Mouse (Mus musculus): ENCODE measurements around the gene Grb7.

The Grb7 gene

DNA sequence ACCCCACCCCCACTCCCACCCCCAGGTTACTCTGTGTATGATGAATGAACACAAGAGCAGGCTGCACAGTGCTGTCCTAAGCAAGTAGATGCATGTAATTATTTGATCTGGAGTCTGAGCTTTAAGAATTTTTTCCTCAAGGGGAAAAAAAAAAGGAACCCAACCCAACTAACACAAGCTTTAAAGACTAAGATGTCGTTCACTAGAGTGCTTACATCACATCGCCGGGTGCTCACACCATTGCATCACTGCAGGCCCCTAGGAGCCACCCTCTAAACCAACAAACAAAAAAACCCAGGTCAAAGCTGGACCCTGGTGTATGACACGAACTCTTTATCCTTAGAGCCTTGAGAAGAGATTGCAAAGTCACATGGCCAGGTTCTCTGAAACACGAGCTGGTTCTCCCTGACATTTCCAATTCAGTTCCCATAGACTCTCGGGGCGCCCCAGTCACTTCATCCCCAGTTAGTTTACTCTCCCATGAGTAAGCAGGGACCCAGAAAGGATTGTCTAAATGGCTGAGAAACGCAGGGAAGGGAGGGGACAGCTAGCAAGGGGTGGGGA, 27.8 kb downstream of the Grb7 start:
- no peak for DNase-seq

- DNase-seq = no peak
Measured at GRCm38 (mm10) chr11:98474967-98475366, 28.8 kb downstream of the Grb7 start.

DNA sequence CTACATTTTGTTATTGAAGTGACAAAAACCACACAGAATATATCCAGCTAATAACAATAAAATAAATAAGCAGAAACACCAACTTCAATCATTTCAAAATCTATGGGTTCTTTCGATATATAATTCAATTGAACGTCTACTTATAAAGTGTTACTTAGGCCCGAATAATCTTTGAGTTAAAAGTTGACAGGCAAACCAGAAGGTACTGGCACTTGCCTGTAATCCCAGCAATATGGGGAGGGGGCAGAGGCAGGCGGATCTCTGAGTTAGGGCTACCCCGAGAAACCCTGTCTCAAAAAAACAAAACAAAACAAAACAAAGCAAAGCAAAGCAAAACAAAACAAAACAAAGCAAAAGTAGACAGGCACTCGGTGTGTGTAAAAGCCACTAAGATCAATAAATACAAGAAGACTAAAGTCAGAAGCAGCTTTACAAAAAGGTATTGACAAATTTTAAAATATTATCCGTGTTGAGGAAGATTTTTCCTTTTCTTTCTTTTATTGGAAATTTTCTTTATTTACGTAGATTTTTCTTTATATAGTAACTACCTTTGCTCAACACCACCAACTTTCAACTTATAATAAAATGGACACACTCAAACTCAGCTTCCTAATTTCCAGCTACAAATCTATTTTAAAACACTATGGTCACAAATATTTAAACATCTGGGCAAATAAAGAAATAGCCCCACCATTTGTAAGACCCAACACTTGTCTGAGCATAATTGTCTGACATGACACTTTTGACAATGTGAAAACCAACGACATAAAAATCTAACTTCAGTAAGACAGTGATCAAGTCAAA, 29.6 kb downstream of the Grb7 start:
- no peak for DNase-seq

GRCm38 (mm10) chr11:98476434-98476807, 30.2 kb downstream of the Grb7 start:
- no peak for DNase-seq

DNA sequence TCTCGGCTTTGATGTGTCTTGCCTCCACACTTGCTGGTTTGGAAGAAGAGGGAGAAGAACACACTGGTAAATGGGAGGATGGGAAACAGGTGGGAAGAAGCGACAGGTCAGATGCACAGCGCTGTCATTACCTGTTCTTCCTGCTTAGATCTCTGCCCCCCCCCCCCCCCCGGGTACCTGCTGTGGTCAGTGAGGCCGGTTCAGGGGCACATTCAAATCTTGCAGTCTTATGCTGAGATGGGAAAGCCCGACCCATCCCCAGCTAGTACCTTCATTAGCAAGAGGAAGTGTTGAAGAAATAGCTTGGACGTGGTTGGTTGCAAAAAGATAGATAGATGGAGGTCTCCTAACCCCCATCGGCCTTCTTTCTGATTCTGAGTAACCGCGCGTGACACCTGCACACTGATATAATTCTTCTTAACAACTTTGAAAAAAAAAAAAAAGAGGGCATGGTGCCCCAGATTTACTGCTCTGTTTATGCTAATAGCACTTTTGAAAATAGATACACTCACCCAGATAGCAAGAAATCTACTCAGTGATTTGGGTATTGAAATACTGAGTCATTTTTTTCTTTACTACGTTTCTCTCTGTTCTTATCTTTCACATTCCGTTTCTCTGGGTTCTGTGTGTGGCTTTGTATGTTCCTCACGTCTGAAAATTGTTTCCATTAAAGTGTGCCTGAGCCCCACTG, 31.0 kb downstream of the Grb7 start:
- no peak for DNase-seq

- no peak for DNase-seq
Measured at GRCm38 (mm10) chr11:98479026-98479939, 33.1 kb downstream of the Grb7 start.

DNA sequence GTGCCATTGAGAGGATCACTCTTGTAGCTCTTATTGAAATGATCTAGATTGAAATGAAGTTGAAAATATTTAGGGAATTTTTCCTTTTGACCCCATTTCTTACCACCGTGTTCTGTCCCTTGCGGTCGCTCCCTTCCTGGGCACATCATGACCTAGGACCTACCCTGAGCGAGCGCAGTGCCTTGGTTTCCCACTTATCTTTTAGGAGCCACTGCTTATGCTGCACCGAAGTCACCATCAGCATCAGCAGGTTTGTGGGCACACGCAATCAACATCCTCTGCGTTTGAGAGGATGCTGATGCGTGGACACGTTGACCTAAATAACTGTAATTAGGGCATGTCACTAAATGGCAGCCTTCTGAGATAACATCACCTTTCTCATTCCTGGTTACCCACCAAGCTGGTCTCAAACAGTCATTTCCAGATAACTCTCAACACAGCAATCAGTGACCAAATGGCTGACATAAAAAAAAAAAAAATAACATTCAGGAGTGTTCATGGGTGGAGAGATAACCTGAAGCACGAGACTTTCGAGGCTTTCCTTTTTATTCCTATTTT, 33.8 kb downstream of the Grb7 start:
- no peak for DNase-seq

GRCm38 (mm10) chr11:98481231-98481630, 35.0 kb downstream of the Grb7 start:
- DNase-seq = no peak

DNA sequence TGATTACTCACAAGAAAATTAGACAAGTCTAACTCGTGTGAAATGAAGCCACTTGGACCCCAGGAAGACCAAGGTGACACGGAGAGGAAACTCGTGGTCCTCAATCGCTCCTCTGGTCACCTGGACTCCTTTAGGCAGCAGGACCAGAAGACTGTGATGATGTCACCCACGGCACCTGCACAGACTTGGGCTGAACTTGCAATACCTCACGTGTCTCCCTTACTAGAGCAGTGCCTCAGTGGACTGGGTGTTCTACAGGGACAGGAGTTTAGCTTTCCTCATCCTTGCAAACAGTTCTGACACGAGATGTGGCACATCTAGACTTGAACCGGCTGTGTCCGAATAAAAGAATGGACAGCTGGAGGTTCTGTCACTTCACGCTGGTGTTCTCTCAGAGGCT, 35.9 kb downstream of the Grb7 start:
- no peak for DNase-seq

- DNase-seq = no peak
Measured at GRCm38 (mm10) chr11:98485749-98486148, 39.6 kb downstream of the Grb7 start.

DNA sequence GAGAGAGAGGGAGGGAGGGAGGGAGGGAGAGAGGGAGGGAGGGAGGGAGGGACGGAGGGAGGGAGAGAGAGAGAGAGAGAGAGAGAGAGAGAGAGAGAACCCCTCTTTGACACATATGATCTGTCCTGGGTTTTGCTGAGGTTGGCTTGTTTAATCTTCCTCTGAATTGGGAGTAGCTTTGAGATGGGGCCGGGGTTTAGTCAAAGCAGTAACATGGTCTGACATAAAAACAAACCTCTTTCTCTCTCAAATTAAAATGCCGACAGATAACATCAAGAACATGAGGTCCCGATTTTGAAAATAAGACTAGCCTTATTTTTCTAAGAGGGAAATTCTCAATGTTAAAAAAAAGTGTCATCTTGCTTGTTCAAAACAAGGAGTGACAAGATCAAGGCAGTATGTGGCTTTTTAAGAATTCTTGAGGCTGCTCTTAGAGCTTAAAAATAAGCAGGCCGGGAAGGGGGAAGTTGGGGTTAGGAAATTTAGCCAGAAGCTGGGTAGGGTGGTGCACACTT, 41.4 kb downstream of the Grb7 start:
- DNase-seq = no peak

GRCm38 (mm10) chr11:98488540-98489234, 42.5 kb downstream of the Grb7 start:
- no peak for DNase-seq

GRCm38 (mm10) chr11:98491571-98491970, 45.4 kb downstream of the Grb7 start:
- DNase-seq = no peak

GRCm38 (mm10) chr11:98492959-98493358, 46.8 kb downstream of the Grb7 start:
- no peak for DNase-seq

DNA sequence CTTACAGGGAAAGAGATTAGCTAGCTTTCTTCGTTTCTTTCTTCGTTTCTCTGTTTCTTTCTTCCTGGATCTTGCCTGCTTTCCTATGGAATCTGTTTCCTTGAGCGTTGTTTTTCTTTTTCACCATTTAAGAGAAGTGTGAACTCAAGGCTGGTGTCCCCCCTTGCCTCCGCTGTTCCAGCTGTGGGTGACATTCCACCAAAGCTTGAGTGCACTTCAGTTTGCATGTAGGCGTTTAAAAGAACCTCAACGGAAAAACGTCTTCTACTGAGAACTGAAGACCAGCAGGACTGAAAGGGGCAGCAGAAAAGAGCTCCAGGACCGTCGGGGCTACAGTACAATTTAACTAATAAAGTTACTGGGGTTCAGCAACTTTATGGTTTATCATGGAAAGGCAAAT, 47.2 kb downstream of the Grb7 start:
- DNase-seq = no peak

- DNase-seq = no peak
Measured at GRCm38 (mm10) chr11:98495176-98495719, 49.1 kb downstream of the Grb7 start.

GRCm38 (mm10) chr11:98497388-98498288, 51.4 kb downstream of the Grb7 start:
- no peak for DNase-seq

- no peak for DNase-seq
Measured at GRCm38 (mm10) chr11:98504926-98505325, 58.7 kb downstream of the Grb7 start.
